Comparison of ENCODE assay signal across 9 mouse cellular contexts in genomic region chr3:87144476-87145240, GRCm38 (mm10). TPM values are rescaled to one million over a fixed set of nuclear protein-coding genes. Genes with fewer than 3 reads are reported as not detected.
DNase-seq lines count a peak whose midpoint lies in the region; ATAC-seq and TF ChIP-seq lines count a peak whose summit lies in the region.
"Had no signal": no experiment of that assay in that cellular context is flagged by ENCODE, and none has a peak within 500 bp of the region (broad histone marks: within the 10 kb centered on the region; RNA-seq: fewer than 3 reads in every experiment).

No protein-coding gene starts in this region.

- no peak for DNase-seq in heart, adult 18-20 months
- no peak for DNase-seq in lung, embryonic 14.5 days
- no peak for DNase-seq in lung, adult 2 months
- no peak for DNase-seq in embryo, embryonic 9.5 days (ENCODE audit: extremely low spot score)
- DNase-seq in adrenal gland, postnatal 25 days, result no peak

- no peaks in the 10 kb centered on the region for H3K27me3 ChIP-seq in heart, embryonic 12.5 days (replicated peaks)
- H3K27me3 ChIP-seq in lung, embryonic 14.5 days (ENCODE audit: insufficient read depth, low read length), result no peaks in the 10 kb centered on the region
- no peaks in the 10 kb centered on the region for H3K27me3 ChIP-seq in ES-Bruce4 (ENCODE audit: control insufficient read depth, insufficient read depth, low read length, poor library complexity, severe bottlenecking)
- no peaks in the 10 kb centered on the region for H3K27me3 ChIP-seq in forebrain, embryonic 12.5 days

- TF ChIP-seq CTCF in lung, embryonic 14.5 days (IDR thresholded peaks at IDR 0.05; ENCODE audit: low read depth), result no peak
- no peak for TF ChIP-seq CTCF in lung, adult 2 months (IDR thresholded peaks at IDR 0.05; ENCODE audit: insufficient read depth, low read length)
- TF ChIP-seq CTCF in ES-Bruce4 (IDR thresholded peaks at IDR 0.05; ENCODE audit: low read depth, low read length), result no peak

- ATAC-seq in heart, embryonic 12.5 days (ENCODE audit: insufficient number of reproducible peaks, low FRiP score), result 0 out of 2 replicates have a peak, but pooled peaks have one; percentile 24
- ATAC-seq in lung, embryonic 14.5 days (ENCODE audit: insufficient read depth), result 0 out of 2 replicates have a peak, but pooled peaks have one; percentile 12
- ATAC-seq in forebrain, embryonic 12.5 days (ENCODE audit: low FRiP score), result no peak
- ATAC-seq: CD4-positive, CD25-positive, alpha-beta regulatory T cell, adult 4 months had no signal

- H3K9ac ChIP-seq in heart, embryonic 12.5 days, result 0 out of 2 replicates have a peak overlapping the region, but pooled peaks have one; percentile 3
- no peak overlapping the region; the same call in 1 of the 2 replicates for H3K9ac ChIP-seq in lung, embryonic 14.5 days
- H3K9ac ChIP-seq in ES-Bruce4 (ENCODE audit: low read depth, poor library complexity, severe bottlenecking), result no peak overlapping the region
- no peak overlapping the region for H3K9ac ChIP-seq in forebrain, embryonic 12.5 days

- TF ChIP-seq EP300 in ES-Bruce4 (IDR thresholded peaks at IDR 0.05; ENCODE audit: insufficient read depth, low read depth, low read length), result no peak

- H3K4me1 ChIP-seq in heart, embryonic 12.5 days (replicated peaks), result peaks cover 58% of the 10 kb centered on the region
- H3K4me1 ChIP-seq in lung, embryonic 14.5 days (ENCODE audit: insufficient read depth), result no peaks in the 10 kb centered on the region; the same call in 1 of the 2 replicates
- H3K4me1 ChIP-seq in lung, adult 2 months (ENCODE audit: control insufficient read depth, insufficient read depth, low read length), result peaks cover 4% of the 10 kb centered on the region; the same call in 1 of the 2 replicates
- peaks cover 8% of the 10 kb centered on the region for H3K4me1 ChIP-seq in ES-Bruce4 (ENCODE audit: control insufficient read depth, insufficient read depth, low read length)
- peaks cover 36% of the 10 kb centered on the region for H3K4me1 ChIP-seq in forebrain, embryonic 12.5 days

- H3K36me3 ChIP-seq in heart, embryonic 12.5 days, result peaks cover 24% of the 10 kb centered on the region
- peaks cover 26% of the 10 kb centered on the region for H3K36me3 ChIP-seq in lung, embryonic 14.5 days (ENCODE audit: insufficient read depth)
- H3K36me3 ChIP-seq in ES-Bruce4 (ENCODE audit: control insufficient read depth, insufficient read depth, low read length, poor library complexity, severe bottlenecking), result peaks cover 2% of the 10 kb centered on the region; the same call in 1 of the 2 replicates
- H3K36me3 ChIP-seq in forebrain, embryonic 12.5 days (replicated peaks), result peaks cover 9% of the 10 kb centered on the region

- peak overlapping the region; percentile 65 for H3K27ac ChIP-seq in heart, embryonic 12.5 days (ENCODE audit: poor library complexity, severe bottlenecking)
- peak overlapping the region; percentile 77 for H3K27ac ChIP-seq in lung, embryonic 14.5 days (ENCODE audit: low read depth)
- H3K27ac ChIP-seq in ES-Bruce4 (ENCODE audit: insufficient read depth, low read length), result peak overlapping the region; percentile 39
- peak overlapping the region; percentile 43 for H3K27ac ChIP-seq in forebrain, embryonic 12.5 days

- no peak for TF ChIP-seq POLR2A in lung, adult 2 months (IDR thresholded peaks at IDR 0.05; ENCODE audit: borderline replicate concordance, extremely low read depth, low read depth, low read length)
- no peak for TF ChIP-seq POLR2A in ES-Bruce4 (IDR thresholded peaks at IDR 0.05; ENCODE audit: insufficient read depth, low read length)

- no peak overlapping the region for H3K4me3 ChIP-seq in heart, embryonic 12.5 days
- H3K4me3 ChIP-seq in lung, embryonic 14.5 days (ENCODE audit: low read depth, low read length), result no peak overlapping the region
- no peak overlapping the region for H3K4me3 ChIP-seq in lung, adult 2 months (replicated peaks; ENCODE audit: extremely low read depth, low read depth, low read length)
- no peak overlapping the region for H3K4me3 ChIP-seq in ES-Bruce4 (ENCODE audit: low read depth, low read length)
- H3K4me3 ChIP-seq in forebrain, embryonic 12.5 days (replicated peaks), result no peak overlapping the region

- H3K4me2 ChIP-seq in heart, embryonic 12.5 days, result no peak overlapping the region
- H3K4me2 ChIP-seq in lung, embryonic 14.5 days, result no peak overlapping the region
- no peak overlapping the region for H3K4me2 ChIP-seq in forebrain, embryonic 12.5 days

- WGBS in heart, embryonic 12.5 days, result 55% methylated on average over 6 of the region's 6 CpGs
- WGBS in lung, embryonic 14.5 days, result 35% methylated on average over 6 of the region's 6 CpGs
- 46% methylated on average over 6 of the region's 6 CpGs for WGBS in lung, adult 2 months
- WGBS in forebrain, embryonic 12.5 days, result 24% methylated on average over 6 of the region's 6 CpGs

- no peaks in the 10 kb centered on the region for H3K9me3 ChIP-seq in heart, embryonic 12.5 days (replicated peaks)
- no peaks in the 10 kb centered on the region for H3K9me3 ChIP-seq in lung, embryonic 14.5 days (ENCODE audit: low read depth, low read length)
- H3K9me3 ChIP-seq in ES-Bruce4 (replicated peaks; ENCODE audit: control insufficient read depth, insufficient read depth, low read length, poor library complexity, severe bottlenecking), result no peaks in the 10 kb centered on the region
- 0 out of 2 replicates have a peak, but pooled peaks cover 3% of the 10 kb centered on the region for H3K9me3 ChIP-seq in forebrain, embryonic 12.5 days

RNA-seq across cellular contexts. Expression of gene Kirrel, which starts 29.9 kb away (rescaled TPM):
- 19.6 and 20.1 TPM in 2 replicates for polyA plus RNA-seq in heart, embryonic 12.5 days (2016; fragmentation: Nextera tagmentation; extraction: Ambion mirVana)
- 1 to 10 TPM; 5.4 to 6.3 TPM for total RNA-seq in heart, adult 18-20 months (2021)
- 12.7 and 12.8 TPM in 2 replicates for polyA plus RNA-seq in lung, embryonic 14.5 days (2014; fragmentation: Nextera tagmentation; extraction: Ambion mirVana)
- polyA plus RNA-seq in lung, adult 2 months (2012; rRNA removed), result 10.5 and 14.4 TPM in 2 replicates
- polyA plus RNA-seq in ES-Bruce4 (2011; ENCODE audit: insufficient read depth, insufficient read length, low read depth, missing spikeins), result 38.3 and 39.9 TPM in 2 replicates
- 11.5 and 12.9 TPM in 2 replicates for polyA plus RNA-seq in forebrain, embryonic 12.5 days (2016; fragmentation: Nextera tagmentation; extraction: Ambion mirVana)
- 15.2 and 18.1 TPM in 2 replicates for total RNA-seq in adrenal gland, postnatal 25 days (2021)
- polyA plus RNA-seq: CD4-positive, CD25-positive, alpha-beta regulatory T cell, adult 4 months had no signal
